Mouse (Mus musculus): Measurements from ENCODE around the gene Whrn. TPM values are rescaled to one million over a fixed set of nuclear protein-coding genes. Genes with fewer than 3 reads are reported as not detected.
A peak's percentile ranks its signal among the peaks of the same experiment; 100 is the strongest.

The Whrn gene
- polyA plus RNA-seq, 1 experiment from 2014 or later = 5.0 TPM

GRCm38 (mm10) chr4:63389887-63390528 lies 105.8 kb downstream of the Whrn start:
- Histone ChIP-seq H3K27me3 (replicated peaks; ENCODE audit: control insufficient read depth, insufficient read depth, low read length) (no peaks in the 10 kb centered on the region), H3K4me3 (ENCODE audit: low read length) (no peak overlapping the region), H3K36me3 (ENCODE audit: control insufficient read depth, insufficient read depth, low read length) (peaks cover 4% of the 10 kb centered on the region; the same call in 1 of the 2 replicates), H3K27ac (ENCODE audit: low read depth, low read length) (peak overlapping the region; percentile 63), H3K4me2 (ENCODE audit: low read length) (no peak overlapping the region; the same call in 1 of the 2 replicates), H3K9ac (ENCODE audit: low read depth, low read length) (no peak overlapping the region), H3K9me3 (ENCODE audit: control insufficient read depth, low read length) (no peaks in the 10 kb centered on the region), H3K4me1 (ENCODE audit: control insufficient read depth, insufficient read depth, low read depth, low read length) (peaks cover 13% of the 10 kb centered on the region)
- ATAC-seq = peak; percentile 54; the same call in 1 of the 2 replicates
- 41% methylated on average over 11 of the region's 11 CpGs for WGBS

GRCm38 (mm10) chr4:63389121-63389886 lies 106.5 kb downstream of the Whrn start:
- ATAC-seq = peak; percentile 57
- Histone ChIP-seq H3K9ac (ENCODE audit: low read depth, low read length) (peak overlapping the region; percentile 22; the same call in 1 of the 2 replicates), H3K4me1 (ENCODE audit: control insufficient read depth, insufficient read depth, low read depth, low read length) (peaks cover 13% of the 10 kb centered on the region), H3K4me2 (ENCODE audit: low read length) (no peak overlapping the region; the same call in 1 of the 2 replicates), H3K9me3 (ENCODE audit: control insufficient read depth, low read length) (no peaks in the 10 kb centered on the region), H3K36me3 (ENCODE audit: control insufficient read depth, insufficient read depth, low read length) (no peaks in the 10 kb centered on the region), H3K4me3 (ENCODE audit: low read length) (no peak overlapping the region), H3K27ac (ENCODE audit: low read depth, low read length) (peak overlapping the region; percentile 63), H3K27me3 (replicated peaks; ENCODE audit: control insufficient read depth, insufficient read depth, low read length) (no peaks in the 10 kb centered on the region)
- 21% methylated on average over 7 of the region's 8 CpGs for WGBS

- no peaks in the 10 kb centered on the region for H3K9me3 ChIP-seq (ENCODE audit: control insufficient read depth, low read length)
- no peak overlapping the region for H3K9ac ChIP-seq (ENCODE audit: low read depth, low read length)
- peaks cover 13% of the 10 kb centered on the region for H3K4me1 ChIP-seq (ENCODE audit: control insufficient read depth, insufficient read depth, low read depth, low read length)
- 53% methylated on average over 6 of the region's 6 CpGs for WGBS
- no peak for ATAC-seq
- no peak overlapping the region for H3K4me2 ChIP-seq (ENCODE audit: low read length)
- H3K4me3 ChIP-seq (ENCODE audit: low read length) = no peak overlapping the region
- no peaks in the 10 kb centered on the region for H3K27me3 ChIP-seq (replicated peaks; ENCODE audit: control insufficient read depth, insufficient read depth, low read length)
- H3K36me3 ChIP-seq (ENCODE audit: control insufficient read depth, insufficient read depth, low read length) = no peaks in the 10 kb centered on the region
- no peak overlapping the region for H3K27ac ChIP-seq (ENCODE audit: low read depth, low read length)
These were observed 107.8 kb downstream of the Whrn start for GRCm38 (mm10) chr4:63388029-63388428.

GRCm38 (mm10) chr4:63385784-63386183 lies 110.0 kb downstream of the Whrn start:
- Histone ChIP-seq H3K9ac (ENCODE audit: low read depth, low read length) (no peak overlapping the region), H3K9me3 (ENCODE audit: control insufficient read depth, low read length) (no peaks in the 10 kb centered on the region), H3K4me3 (ENCODE audit: low read length) (no peak overlapping the region), H3K27me3 (replicated peaks; ENCODE audit: control insufficient read depth, insufficient read depth, low read length) (no peaks in the 10 kb centered on the region), H3K4me1 (ENCODE audit: control insufficient read depth, insufficient read depth, low read depth, low read length) (peaks cover 13% of the 10 kb centered on the region), H3K4me2 (ENCODE audit: low read length) (no peak overlapping the region), H3K27ac (ENCODE audit: low read depth, low read length) (no peak overlapping the region), H3K36me3 (ENCODE audit: control insufficient read depth, insufficient read depth, low read length) (no peaks in the 10 kb centered on the region)
- WGBS = 77% methylated on average over 11 of the region's 11 CpGs
- no peak for ATAC-seq

- no peaks in the 10 kb centered on the region for H3K9me3 ChIP-seq (ENCODE audit: control insufficient read depth, low read length)
- no peaks in the 10 kb centered on the region for H3K27me3 ChIP-seq (replicated peaks; ENCODE audit: control insufficient read depth, insufficient read depth, low read length)
- 90% methylated on average over 3 of the region's 3 CpGs for WGBS
- H3K4me1 ChIP-seq (ENCODE audit: control insufficient read depth, insufficient read depth, low read depth, low read length) = peaks cover 13% of the 10 kb centered on the region
- H3K36me3 ChIP-seq (ENCODE audit: control insufficient read depth, insufficient read depth, low read length) = no peaks in the 10 kb centered on the region
- no peak overlapping the region for H3K9ac ChIP-seq (ENCODE audit: low read depth, low read length)
- H3K27ac ChIP-seq (ENCODE audit: low read depth, low read length) = no peak overlapping the region
- H3K4me2 ChIP-seq (ENCODE audit: low read length) = no peak overlapping the region
- no peak overlapping the region for H3K4me3 ChIP-seq (ENCODE audit: low read length)
- no peak for ATAC-seq
These were observed 110.5 kb downstream of the Whrn start for GRCm38 (mm10) chr4:63385253-63385652.

- no peak for ATAC-seq
- Histone ChIP-seq H3K9ac (ENCODE audit: low read depth, low read length) (no peak overlapping the region), H3K9me3 (ENCODE audit: control insufficient read depth, low read length) (no peaks in the 10 kb centered on the region), H3K27me3 (replicated peaks; ENCODE audit: control insufficient read depth, insufficient read depth, low read length) (no peaks in the 10 kb centered on the region), H3K27ac (ENCODE audit: low read depth, low read length) (no peak overlapping the region), H3K36me3 (ENCODE audit: control insufficient read depth, insufficient read depth, low read length) (no peaks in the 10 kb centered on the region), H3K4me1 (ENCODE audit: control insufficient read depth, insufficient read depth, low read depth, low read length) (peaks cover 5% of the 10 kb centered on the region), H3K4me3 (ENCODE audit: low read length) (no peak overlapping the region), H3K4me2 (ENCODE audit: low read length) (no peak overlapping the region)
- 95% methylated on average over 4 of the region's 4 CpGs for WGBS
These were observed 111.5 kb downstream of the Whrn start for GRCm38 (mm10) chr4:63384262-63384661.

- Histone ChIP-seq H3K4me3 (ENCODE audit: low read length) (no peak overlapping the region), H3K9ac (ENCODE audit: low read depth, low read length) (no peak overlapping the region), H3K4me2 (ENCODE audit: low read length) (no peak overlapping the region), H3K9me3 (ENCODE audit: control insufficient read depth, low read length) (no peaks in the 10 kb centered on the region), H3K27me3 (replicated peaks; ENCODE audit: control insufficient read depth, insufficient read depth, low read length) (no peaks in the 10 kb centered on the region), H3K27ac (ENCODE audit: low read depth, low read length) (no peak overlapping the region), H3K4me1 (ENCODE audit: control insufficient read depth, insufficient read depth, low read depth, low read length) (peaks cover 3% of the 10 kb centered on the region; the same call in 1 of the 2 replicates), H3K36me3 (ENCODE audit: control insufficient read depth, insufficient read depth, low read length) (peaks cover 3% of the 10 kb centered on the region; the same call in 1 of the 2 replicates)
- ATAC-seq = no peak
- 83% methylated on average over 12 of the region's 12 CpGs for WGBS
These were observed 112.3 kb downstream of the Whrn start for GRCm38 (mm10) chr4:63383474-63383873.

- Histone ChIP-seq H3K27ac (ENCODE audit: low read depth, low read length) (no peak overlapping the region), H3K4me3 (ENCODE audit: low read length) (no peak overlapping the region), H3K36me3 (ENCODE audit: control insufficient read depth, insufficient read depth, low read length) (peaks cover 3% of the 10 kb centered on the region; the same call in 1 of the 2 replicates), H3K9ac (ENCODE audit: low read depth, low read length) (no peak overlapping the region), H3K27me3 (replicated peaks; ENCODE audit: control insufficient read depth, insufficient read depth, low read length) (no peaks in the 10 kb centered on the region), H3K4me2 (ENCODE audit: low read length) (no peak overlapping the region), H3K9me3 (ENCODE audit: control insufficient read depth, low read length) (no peaks in the 10 kb centered on the region), H3K4me1 (ENCODE audit: control insufficient read depth, insufficient read depth, low read depth, low read length) (no peaks in the 10 kb centered on the region)
- no peak for ATAC-seq
- 86% methylated on average over 4 of the region's 4 CpGs for WGBS
These were observed 113.0 kb downstream of the Whrn start for GRCm38 (mm10) chr4:63382676-63383369.

GRCm38 (mm10) chr4:63377483-63377882 lies 118.3 kb downstream of the Whrn start:
- Histone ChIP-seq H3K4me3 (ENCODE audit: low read length) (no peak overlapping the region), H3K27me3 (replicated peaks; ENCODE audit: control insufficient read depth, insufficient read depth, low read length) (no peaks in the 10 kb centered on the region), H3K36me3 (ENCODE audit: control insufficient read depth, insufficient read depth, low read length) (peaks cover 3% of the 10 kb centered on the region; the same call in 1 of the 2 replicates), H3K9me3 (ENCODE audit: control insufficient read depth, low read length) (no peaks in the 10 kb centered on the region), H3K4me2 (ENCODE audit: low read length) (no peak overlapping the region), H3K27ac (ENCODE audit: low read depth, low read length) (no peak overlapping the region), H3K9ac (ENCODE audit: low read depth, low read length) (no peak overlapping the region), H3K4me1 (ENCODE audit: control insufficient read depth, insufficient read depth, low read depth, low read length) (no peaks in the 10 kb centered on the region)
- WGBS = 67% methylated on average over 7 of the region's 7 CpGs
- no peak for ATAC-seq
